ENCODE assay signal across 11 mouse cellular contexts in the genomic region with DNA sequence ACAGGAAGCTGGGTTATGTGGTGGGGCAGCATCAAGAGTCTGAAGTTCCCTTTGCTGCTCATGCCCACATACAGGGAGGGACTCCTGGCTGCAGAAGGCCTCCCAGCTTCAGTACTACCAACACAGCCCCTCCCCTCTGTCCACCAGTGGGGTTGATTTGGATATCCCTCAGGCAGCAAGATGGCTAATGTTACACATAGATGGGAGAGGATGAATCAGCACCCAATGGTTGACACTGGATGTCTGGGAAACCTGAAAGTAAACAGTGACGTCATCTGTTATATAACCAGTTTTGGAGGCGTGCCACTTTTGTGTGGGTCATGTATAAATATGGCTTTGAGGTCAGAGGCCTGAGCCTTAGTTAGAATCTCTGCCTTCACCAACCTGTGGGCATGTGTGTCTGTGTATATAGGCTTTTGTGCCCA. TPM values are rescaled to one million over a fixed set of nuclear protein-coding genes. Genes with fewer than 3 reads are reported as not detected.
DNase-seq lines count a peak whose midpoint lies in the region; ATAC-seq and TF ChIP-seq lines count a peak whose summit lies in the region.
"Had no signal": no experiment of that assay in that cellular context is flagged by ENCODE, and none has a peak within 500 bp of the region (broad histone marks: within the 10 kb centered on the region; RNA-seq: fewer than 3 reads in every experiment).

No protein-coding gene starts in this region.

- intact Hi-C loops in left cerebral cortex, postnatal 36 days (cut with DNase I) = no loop called here

- TF ChIP-seq POLR2A in lung, adult 2 months (IDR thresholded peaks at IDR 0.05; ENCODE audit: borderline replicate concordance, extremely low read depth, low read depth, low read length) = no peak

- no peak overlapping the region for H3K9ac ChIP-seq in liver, postnatal 0 days (replicated peaks)
- no peak overlapping the region for H3K9ac ChIP-seq in stomach, embryonic 16.5 days (ENCODE audit: low read length)

- WGBS in lung, adult 2 months = 24% methylated on average over 2 of the region's 2 CpGs
- WGBS in liver, postnatal 0 days (ENCODE audit: insufficient replicate concordance) = 55% methylated on average over 2 of the region's 2 CpGs
- WGBS in stomach, embryonic 16.5 days = 39% methylated on average over 2 of the region's 2 CpGs

- peak; percentile 92 for ATAC-seq in liver, postnatal 0 days
- peak; percentile 50; the same call in 1 of the 2 replicates for ATAC-seq in stomach, embryonic 16.5 days (ENCODE audit: insufficient read depth, low FRiP score)

- no peak overlapping the region for H3K4me3 ChIP-seq in lung, adult 2 months (replicated peaks; ENCODE audit: extremely low read depth, low read depth, low read length)
- no peak overlapping the region for H3K4me3 ChIP-seq in liver, postnatal 0 days (ENCODE audit: low read depth, low read length)
- no peak overlapping the region for H3K4me3 ChIP-seq in stomach, embryonic 16.5 days (replicated peaks; ENCODE audit: low read length)
- H3K4me3 ChIP-seq: limb, embryonic 10.5 days had no signal

- no peaks in the 10 kb centered on the region for H3K4me1 ChIP-seq in lung, adult 2 months (ENCODE audit: control insufficient read depth, insufficient read depth, low read length)
- H3K4me1 ChIP-seq in liver, postnatal 0 days (ENCODE audit: insufficient read depth) = peaks cover 14% of the 10 kb centered on the region
- H3K4me1 ChIP-seq in stomach, embryonic 16.5 days (ENCODE audit: control insufficient read depth, insufficient read depth, low read length) = peaks cover 8% of the 10 kb centered on the region

- peak; percentile 46 to 80 for DNase-seq in lung, adult 18-20 months
- DNase-seq in lung, adult 2 months = no peak
- DNase-seq in adrenal gland, adult 8-10 months = peak; percentile 65
- DNase-seq in liver, postnatal 0 days = peak; percentile 44
- no peak for DNase-seq in left cerebral cortex, adult 11 months (ENCODE audit: low spot score)
- DNase-seq in left cerebral cortex, postnatal 36 days (ENCODE audit: low spot score in 2 of 2) = no peak
- DNase-seq: kidney, postnatal 10 days; right cerebral cortex, postnatal 25 days had no signal

- no peak overlapping the region for H3K4me2 ChIP-seq in liver, postnatal 0 days (ENCODE audit: low read depth, low read length)
- H3K4me2 ChIP-seq in stomach, embryonic 16.5 days (ENCODE audit: low read depth, low read length) = no peak overlapping the region
- H3K4me2 ChIP-seq: midbrain, embryonic 11.5 days had no signal

- no peak for TF ChIP-seq CTCF in lung, adult 2 months (IDR thresholded peaks at IDR 0.05; ENCODE audit: insufficient read depth, low read length)
- no peak for TF ChIP-seq CTCF in liver, postnatal 0 days (IDR thresholded peaks at IDR 0.05; ENCODE audit: low read depth)

- no peaks in the 10 kb centered on the region for H3K9me3 ChIP-seq in liver, postnatal 0 days (ENCODE audit: low read length)
- no peaks in the 10 kb centered on the region for H3K9me3 ChIP-seq in stomach, embryonic 16.5 days (replicated peaks; ENCODE audit: control insufficient read depth, low read length)
- H3K9me3 ChIP-seq: limb, embryonic 10.5 days had no signal

- peak; percentile 33; the same call in 1 of the 2 replicates for TF ChIP-seq EP300 in liver, postnatal 0 days (IDR thresholded peaks at IDR 0.05; ENCODE audit: low read depth)

- no peaks in the 10 kb centered on the region for H3K36me3 ChIP-seq in liver, postnatal 0 days (replicated peaks; ENCODE audit: insufficient read depth, low read length)
- no peaks in the 10 kb centered on the region for H3K36me3 ChIP-seq in stomach, embryonic 16.5 days (ENCODE audit: control insufficient read depth, insufficient read depth, low read length)
- H3K36me3 ChIP-seq: limb, embryonic 10.5 days had no signal

- H3K27me3 ChIP-seq in liver, postnatal 0 days (ENCODE audit: insufficient read depth, low read length) = no peaks in the 10 kb centered on the region
- no peaks in the 10 kb centered on the region for H3K27me3 ChIP-seq in stomach, embryonic 16.5 days (ENCODE audit: control insufficient read depth, insufficient read depth, low read length)

- no peak overlapping the region for H3K27ac ChIP-seq in liver, postnatal 0 days (ENCODE audit: low read depth)
- no peak overlapping the region for H3K27ac ChIP-seq in stomach, embryonic 16.5 days (ENCODE audit: low read length)
- H3K27ac ChIP-seq: limb, embryonic 10.5 days had no signal

RNA-seq across cellular contexts. Expression of gene Nfil3, which starts 20.6 kb away (rescaled TPM):
- polyA plus RNA-seq in lung, adult 2 months (2012; rRNA removed) = 2.6 and 4.5 TPM in 2 replicates
- 10 to 100 TPM in 2 of 4 experiments, 1 to 10 TPM in 2; 7.3 to 22.4 (median 9.0) TPM for total RNA-seq in adrenal gland, adult 8-10 months (2022)
- 9.3 and 10.9 TPM in 2 replicates for polyA plus RNA-seq in liver, postnatal 0 days (2015; fragmentation: Nextera tagmentation; extraction: Ambion mirVana)
- 31.6 and 31.8 TPM in 2 replicates for polyA plus RNA-seq in stomach, embryonic 16.5 days (2015; fragmentation: Nextera tagmentation; extraction: Ambion mirVana)
- total RNA-seq in left cerebral cortex, postnatal 36 days (2021) = 10 to 100 TPM; 13.3 to 15.5 TPM

Comparison
In these comparisons a context has a peak if more than half of its experiments do, and no peak if none do; other contexts are left out.
1. DNase-seq: peak in lung, adult 18-20 months (2 of 2), adrenal gland, adult 8-10 months (single experiment) and liver, postnatal 0 days (single experiment); none in lung, adult 2 months (single experiment), left cerebral cortex, adult 11 months (single experiment) and left cerebral cortex, postnatal 36 days (0 of 2).